ENCODE assay signal across 17 mouse cellular contexts in the genomic region with DNA sequence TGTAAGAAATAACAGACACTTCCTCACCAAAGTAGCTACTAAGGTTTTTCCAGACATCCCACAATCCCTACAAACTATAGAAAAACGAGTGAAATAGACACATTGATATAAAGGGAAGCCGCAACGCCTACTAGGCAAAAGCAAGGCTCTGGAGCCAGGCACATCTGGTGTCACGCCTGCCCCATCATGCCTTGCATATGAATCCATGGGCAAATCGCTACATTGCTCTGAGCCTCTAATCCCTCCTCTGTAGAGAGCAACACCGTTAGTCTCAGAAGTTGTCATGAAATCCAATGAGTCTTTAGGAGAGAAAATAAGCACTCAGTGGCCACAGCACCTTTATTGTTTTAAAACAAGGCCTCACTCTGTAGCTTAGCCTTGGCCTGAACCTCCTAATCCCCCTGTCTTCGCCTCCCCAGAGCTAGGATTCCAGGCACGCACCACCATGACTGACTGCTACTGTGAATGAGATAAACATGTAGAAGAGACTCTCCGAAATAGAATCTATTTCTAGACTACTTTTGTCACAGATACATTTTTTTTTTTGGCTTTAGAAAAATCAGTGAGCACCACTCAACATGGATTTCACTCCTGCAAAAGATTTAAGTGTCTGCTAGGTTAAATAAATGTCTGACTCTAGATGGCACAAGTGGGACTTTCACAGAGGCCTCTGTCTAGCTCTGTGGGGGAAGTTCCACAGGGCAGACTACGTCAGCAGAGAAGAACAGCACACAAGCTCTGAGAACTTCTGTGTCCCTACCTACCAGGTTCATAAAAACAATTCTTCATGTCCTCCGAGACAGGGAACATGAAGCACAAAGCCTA. TPM values are rescaled to one million over a fixed set of nuclear protein-coding genes. Genes with fewer than 3 reads are reported as not detected.
DNase-seq lines count a peak whose midpoint lies in the region; ATAC-seq and TF ChIP-seq lines count a peak whose summit lies in the region.
"Had no signal": no experiment of that assay in that cellular context is flagged by ENCODE, and none has a peak within 500 bp of the region (broad histone marks: within the 10 kb centered on the region; RNA-seq: fewer than 3 reads in every experiment).

No protein-coding gene starts in this region.

- 84% methylated on average over 11 of the region's 11 CpGs for WGBS in intestine, postnatal 0 days
- 84% methylated on average over 11 of the region's 11 CpGs for WGBS in intestine, embryonic 15.5 days
- WGBS in lung, postnatal 0 days = 76% methylated on average over 11 of the region's 11 CpGs

- no peak for ATAC-seq in intestine, postnatal 0 days
- no peak for ATAC-seq in intestine, embryonic 15.5 days
- ATAC-seq in lung, postnatal 0 days = no peak; the same call in 1 of the 2 replicates
- ATAC-seq in megakaryocyte, adult 5-6 weeks (ENCODE audit: poor library complexity, severe bottlenecking) = peak; percentile 76
- ATAC-seq: hindbrain, embryonic 16.5 days had no signal

- TF ChIP-seq EP300 in lung, postnatal 0 days (IDR thresholded peaks at IDR 0.05) = no peak

- H3K36me3 ChIP-seq in intestine, postnatal 0 days (ENCODE audit: control insufficient read depth, insufficient read depth) = peaks cover 15% of the 10 kb centered on the region; the same call in 1 of the 2 replicates
- H3K36me3 ChIP-seq in intestine, embryonic 15.5 days = no peaks in the 10 kb centered on the region
- H3K36me3 ChIP-seq in lung, postnatal 0 days (ENCODE audit: insufficient read depth, low read length) = no peaks in the 10 kb centered on the region; the same call in 1 of the 2 replicates
- H3K36me3 ChIP-seq: limb, embryonic 15.5 days had no signal

- 0 out of 2 replicates have a peak, but pooled peaks have one; percentile 5 for TF ChIP-seq CTCF in intestine, postnatal 0 days (IDR thresholded peaks at IDR 0.05; ENCODE audit: low read depth)
- TF ChIP-seq CTCF in lung, postnatal 0 days (IDR thresholded peaks at IDR 0.05) = peak; percentile 16; the same call in 1 of the 2 replicates

- H3K4me3 ChIP-seq in intestine, postnatal 0 days (ENCODE audit: low read depth, low read length) = no peak overlapping the region
- H3K4me3 ChIP-seq in intestine, embryonic 15.5 days (replicated peaks) = no peak overlapping the region
- no peak overlapping the region for H3K4me3 ChIP-seq in lung, postnatal 0 days (ENCODE audit: low read depth, low read length)
- H3K4me3 ChIP-seq: heart, adult 2 months; limb, embryonic 15.5 days; midbrain, embryonic 12.5 days; myocyte had no signal

- no peaks in the 10 kb centered on the region for H3K27me3 ChIP-seq in intestine, postnatal 0 days (replicated peaks; ENCODE audit: control insufficient read depth, insufficient read depth, low read length)
- no peaks in the 10 kb centered on the region for H3K27me3 ChIP-seq in intestine, embryonic 15.5 days (replicated peaks)
- no peaks in the 10 kb centered on the region for H3K27me3 ChIP-seq in lung, postnatal 0 days (replicated peaks; ENCODE audit: insufficient read depth, low read length)
- H3K27me3 ChIP-seq: limb, embryonic 15.5 days; midbrain, embryonic 12.5 days had no signal

- no peak overlapping the region for H3K4me2 ChIP-seq in intestine, postnatal 0 days (replicated peaks; ENCODE audit: low read depth)
- H3K4me2 ChIP-seq in intestine, embryonic 15.5 days (replicated peaks) = no peak overlapping the region
- H3K4me2 ChIP-seq in lung, postnatal 0 days (replicated peaks; ENCODE audit: low read depth, low read length) = no peak overlapping the region
- H3K4me2 ChIP-seq: limb, embryonic 15.5 days; midbrain, embryonic 12.5 days had no signal

- peak; percentile 35 for DNase-seq in lung, postnatal 0 days (ENCODE audit: low spot score)
- no peak for DNase-seq in lung, postnatal 4 days
- peak; percentile 38 for DNase-seq in NIH3T3 (ENCODE audit: low read depth)
- no peak for DNase-seq in adrenal gland, adult 8-10 months
- DNase-seq: adrenal gland, adult 2 months; cerebellum, adult 9-11 months; gastrocnemius, postnatal 14 days; heart, adult 2 months; kidney, adult 11 months had no signal

- no peaks in the 10 kb centered on the region for H3K4me1 ChIP-seq in intestine, postnatal 0 days (replicated peaks; ENCODE audit: control insufficient read depth, insufficient read depth, low read length)
- H3K4me1 ChIP-seq in intestine, embryonic 15.5 days (replicated peaks) = no peaks in the 10 kb centered on the region
- H3K4me1 ChIP-seq in lung, postnatal 0 days (ENCODE audit: insufficient read depth, low read depth, low read length) = no peaks in the 10 kb centered on the region
- H3K4me1 ChIP-seq: midbrain, embryonic 12.5 days had no signal

- no peak overlapping the region for H3K27ac ChIP-seq in intestine, postnatal 0 days (ENCODE audit: low read depth, low read length)
- H3K27ac ChIP-seq in intestine, embryonic 15.5 days = no peak overlapping the region
- H3K27ac ChIP-seq in lung, postnatal 0 days (ENCODE audit: low read length) = no peak overlapping the region
- H3K27ac ChIP-seq: heart, adult 2 months; kidney, postnatal 0 days; limb, embryonic 15.5 days; midbrain, embryonic 12.5 days had no signal

- H3K9me3 ChIP-seq in intestine, postnatal 0 days (ENCODE audit: control insufficient read depth) = no peaks in the 10 kb centered on the region
- no peaks in the 10 kb centered on the region for H3K9me3 ChIP-seq in intestine, embryonic 15.5 days
- no peaks in the 10 kb centered on the region for H3K9me3 ChIP-seq in lung, postnatal 0 days (ENCODE audit: low read length)
- H3K9me3 ChIP-seq: limb, embryonic 15.5 days; midbrain, embryonic 12.5 days had no signal

- no peak overlapping the region for H3K9ac ChIP-seq in intestine, postnatal 0 days (ENCODE audit: low read depth, low read length)
- H3K9ac ChIP-seq in intestine, embryonic 15.5 days = no peak overlapping the region
- H3K9ac ChIP-seq in lung, postnatal 0 days (replicated peaks; ENCODE audit: low read depth) = no peak overlapping the region
- H3K9ac ChIP-seq: limb, embryonic 15.5 days; midbrain, embryonic 12.5 days had no signal

RNA-seq across cellular contexts. Expression of gene Map3k9, which starts 45.5 kb away (rescaled TPM):
- polyA plus RNA-seq in intestine, postnatal 0 days (2015; fragmentation: Nextera tagmentation; extraction: Ambion mirVana) = 2.2 and 2.4 TPM in 2 replicates
- 2.4 TPM in 2 replicates for polyA plus RNA-seq in intestine, embryonic 15.5 days (2015; fragmentation: Nextera tagmentation; extraction: Ambion mirVana)
- polyA plus RNA-seq in lung, postnatal 0 days (2015; fragmentation: Nextera tagmentation; extraction: Ambion mirVana) = 3.3 and 3.6 TPM in 2 replicates
- 4.6 TPM in 2 replicates for total RNA-seq in megakaryocyte, adult 5-6 weeks (2015)
- total RNA-seq in megakaryocyte, adult 5-6 weeks (2017) = 6.3 and 11.0 TPM in 2 replicates
- 1 to 10 TPM; 1.6 to 9.7 (median 5.5) TPM for total RNA-seq in adrenal gland, adult 8-10 months (2022)

Comparison
In these comparisons a context has a peak if more than half of its experiments do, and no peak if none do; other contexts are left out.
1. DNase-seq: peak in lung, postnatal 0 days (single experiment) and NIH3T3 (single experiment); none in lung, postnatal 4 days (0 of 2) and adrenal gland, adult 8-10 months (single experiment).